Mouse (Mus musculus): ENCODE measurements at regions not wholly inside any gene's neighbourhood (a gene's known extent, or its start where the extent isn't known, plus 50 kb on each side); places are given as distances from the start of the nearest gene placed in this dataset.
A peak's percentile ranks its signal among the peaks of the same experiment; 100 is the strongest.
"Not testable (repeated sequence)": the region's sequence is repeated elsewhere in the genome, so short reads cannot be mapped to it uniquely, and the experiment has no call there.

DNA sequence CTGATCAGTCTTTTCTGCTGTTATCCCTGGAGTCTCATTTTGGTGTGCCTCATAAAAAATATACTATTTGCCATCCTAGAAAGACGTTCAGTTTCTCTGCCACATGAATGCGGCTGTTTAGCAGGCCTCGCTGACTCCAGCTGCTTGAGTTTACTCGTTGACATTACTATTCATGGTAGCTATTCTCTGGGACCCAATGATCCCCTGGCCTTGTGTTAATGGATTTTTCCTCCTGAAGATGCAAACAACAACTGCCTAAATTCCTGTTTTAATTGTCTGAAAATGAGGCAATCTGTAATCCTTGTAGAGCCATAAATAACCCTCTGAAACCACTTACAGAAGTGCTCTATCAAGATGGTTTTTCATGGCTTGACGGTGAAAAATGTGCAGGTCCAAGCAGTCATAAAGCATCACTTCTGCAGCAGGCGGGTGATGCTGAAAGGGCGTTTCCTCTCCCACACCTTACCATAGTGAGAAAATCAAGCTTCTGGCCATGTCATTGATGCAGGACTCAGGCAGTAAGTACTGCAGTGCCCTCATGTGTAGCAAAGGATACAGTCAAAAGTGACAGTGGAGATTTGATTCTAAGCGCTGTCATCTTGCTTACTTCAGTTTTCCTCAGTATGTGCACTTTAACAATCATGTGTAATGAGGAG, 419.7 kb upstream of the Lrp1b start:
- no peak for DNase-seq (ENCODE audit: low spot score in 2 of 2)

DNA sequence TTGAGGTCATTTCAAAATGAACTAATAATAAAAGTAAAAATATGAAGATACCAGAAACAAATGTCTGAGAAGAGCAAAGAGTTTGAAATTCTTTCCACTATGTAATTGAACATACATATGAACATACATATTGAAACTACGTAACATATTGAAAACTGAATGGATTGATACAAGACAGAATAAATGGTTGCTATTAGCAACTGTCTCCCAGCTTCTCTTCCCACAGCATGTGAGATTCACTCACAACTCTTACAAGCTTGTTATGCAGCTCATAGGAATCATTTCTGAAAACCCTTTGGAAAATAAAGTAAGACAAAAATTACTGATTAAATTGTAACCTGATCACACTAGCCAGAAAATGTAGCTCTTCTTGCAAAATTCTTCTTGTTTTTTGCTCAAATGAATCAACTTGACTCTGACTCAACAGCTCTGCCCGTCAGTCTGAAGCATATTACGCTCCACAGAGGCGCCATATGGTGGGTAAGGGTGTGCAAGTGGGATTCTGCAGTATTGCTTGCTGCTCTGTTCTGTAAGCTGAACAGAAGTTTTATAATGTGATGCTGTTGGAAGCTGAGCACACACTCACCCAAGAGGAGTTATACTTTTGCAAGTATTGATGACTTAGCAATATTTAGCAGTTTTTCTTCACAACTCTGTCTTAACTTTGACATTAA, 444.3 kb upstream of the Lrp1b start:
- DNase-seq (ENCODE audit: low spot score in 2 of 2): peak; percentile 58 to 71

DNA sequence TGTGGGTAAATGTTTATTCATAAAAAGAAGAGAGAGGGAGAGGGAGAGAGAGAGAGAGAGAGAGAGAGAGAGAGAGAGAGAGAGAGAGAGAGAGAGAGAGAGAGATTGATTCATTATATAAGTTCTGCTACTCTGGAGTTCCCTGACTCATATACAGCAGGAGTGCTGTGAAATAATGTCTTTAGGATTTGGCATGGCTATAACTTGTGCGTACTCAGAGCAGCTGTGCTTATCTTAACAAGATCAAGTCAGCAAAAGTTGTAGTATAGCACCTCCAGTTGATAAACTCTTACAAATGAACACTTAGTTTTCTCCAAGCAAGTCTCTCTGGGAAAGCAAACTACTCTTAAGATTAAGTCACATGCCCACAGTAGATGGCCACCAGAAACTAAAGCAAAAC, 435.3 kb upstream of the Kynu start:
- peak in 1 of 2 experiments; percentile 23 for DNase-seq (ENCODE audit: low spot score in 2 of 2)

DNA sequence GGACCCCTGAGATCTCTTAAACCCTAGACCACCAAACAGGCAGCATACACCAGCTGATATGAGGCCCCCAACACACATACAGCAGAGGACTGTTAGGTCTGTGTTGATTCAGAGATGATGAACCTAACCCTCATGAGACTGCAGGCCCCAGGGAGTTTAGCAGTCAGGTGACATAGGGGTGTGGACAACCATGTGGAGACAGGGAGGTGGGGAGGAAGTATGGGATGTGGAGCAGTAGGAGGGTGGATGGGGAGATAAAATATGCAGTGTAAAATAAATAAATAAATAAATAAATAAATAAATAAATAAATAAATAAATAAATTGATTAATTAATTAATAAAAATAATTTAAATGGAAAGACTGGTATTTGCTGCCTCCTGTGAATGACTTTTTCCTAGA, 401.6 kb upstream of the Kynu start:
- no peak for DNase-seq (ENCODE audit: low spot score in 2 of 2)

DNA sequence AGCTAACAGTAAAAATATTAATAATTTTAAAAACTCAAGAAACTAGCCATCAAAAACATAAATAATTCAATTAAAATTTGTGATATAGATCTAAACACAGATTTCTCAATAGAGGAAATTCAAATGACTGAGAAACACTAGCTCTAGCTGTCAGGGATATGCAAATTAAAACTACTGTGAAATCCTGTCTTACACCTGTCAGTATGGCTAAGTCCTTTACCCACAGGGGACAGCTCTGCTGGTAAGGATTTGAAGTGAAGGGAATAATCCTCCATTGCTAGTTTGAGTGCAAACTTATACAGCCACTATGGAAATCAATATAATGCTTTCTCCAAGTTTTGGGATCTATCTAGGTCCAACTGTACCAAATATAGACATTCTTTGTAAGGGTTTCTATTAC, 373.0 kb upstream of the Kynu start:
- no peak for DNase-seq (ENCODE audit: low spot score in 2 of 2)

DNA sequence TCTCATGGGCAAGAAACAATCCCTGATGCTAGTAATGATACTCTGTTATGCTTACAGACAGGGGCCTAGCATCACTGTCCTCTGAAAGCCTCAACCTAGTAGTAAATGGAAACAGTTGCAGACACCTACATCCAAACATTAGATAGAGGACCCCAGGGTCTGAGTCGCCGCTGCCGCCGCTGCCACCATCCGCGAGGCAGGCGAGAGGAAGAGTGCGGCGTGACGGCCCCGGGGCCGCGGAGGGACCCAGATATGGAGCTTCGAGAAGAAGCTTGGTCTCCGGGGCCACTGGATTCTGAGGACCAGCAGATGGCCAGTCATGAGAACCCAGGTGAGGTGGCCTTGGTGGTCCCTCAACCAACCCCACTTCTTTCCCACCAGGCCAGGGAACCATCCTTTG, 359.6 kb upstream of the Kynu start:
- DNase-seq (ENCODE audit: low spot score in 2 of 2): not testable (repeated sequence)

DNA sequence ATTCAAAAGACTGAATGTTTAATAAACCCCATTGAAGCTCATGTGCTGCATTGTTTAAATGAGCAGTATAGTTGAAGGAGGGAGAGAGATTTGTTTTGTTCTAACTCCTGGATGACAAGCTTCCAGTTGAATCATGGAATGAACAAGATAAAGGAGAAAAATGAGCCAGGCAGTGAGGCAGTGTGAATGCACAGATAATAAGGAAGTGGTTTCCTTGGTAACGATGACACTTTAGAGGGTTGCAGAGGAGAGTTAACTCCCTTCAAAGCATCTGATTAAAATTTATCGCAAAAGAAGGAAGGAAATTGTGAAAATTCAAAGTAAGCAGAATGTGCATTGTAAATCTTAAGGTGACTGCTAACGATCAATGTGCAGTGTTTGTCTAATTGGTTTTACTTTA, 346.9 kb upstream of the Kynu start:
- DNase-seq (ENCODE audit: low spot score in 2 of 2): peak in 1 of 2 experiments; percentile 2

DNA sequence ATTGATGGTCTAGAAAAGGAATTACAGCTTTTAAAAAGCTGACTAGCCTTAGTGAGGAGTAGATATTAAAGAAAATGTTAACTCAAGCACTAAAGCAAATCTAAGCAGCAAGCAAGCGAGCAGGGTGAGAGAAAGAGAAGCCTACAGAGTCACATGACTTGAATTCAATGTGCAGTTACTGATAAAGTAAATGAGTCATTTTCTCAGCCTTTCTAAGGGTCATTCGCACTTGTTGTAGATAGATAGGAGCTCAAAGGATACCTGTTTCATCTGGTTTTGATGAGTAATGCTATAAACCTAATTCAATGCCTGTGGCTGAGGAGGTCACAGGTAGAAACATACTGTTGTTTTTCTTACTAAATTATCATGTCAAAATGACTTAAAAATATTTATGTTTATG, 341.2 kb upstream of the Kynu start:
- DNase-seq (ENCODE audit: low spot score in 2 of 2): no peak

DNA sequence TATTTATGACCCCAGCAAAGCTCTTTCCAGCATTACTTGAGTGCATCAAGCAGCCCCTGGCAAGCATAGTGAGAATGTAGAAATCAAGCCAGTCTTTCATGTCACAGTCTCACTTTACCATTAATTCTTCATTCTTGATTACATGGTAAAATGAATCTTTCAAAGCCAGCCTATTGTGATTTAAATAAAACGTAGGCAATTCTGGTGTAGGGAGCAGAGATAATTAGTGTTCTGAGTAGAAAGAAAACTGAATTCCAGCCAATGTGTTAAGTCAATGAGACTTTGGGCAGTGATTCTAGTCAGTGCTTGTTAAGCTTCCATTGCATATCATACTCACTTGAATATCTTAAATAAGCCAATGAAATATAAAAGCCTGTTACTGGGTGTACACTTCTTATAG, 338.0 kb upstream of the Kynu start:
- no peak for DNase-seq (ENCODE audit: low spot score in 2 of 2)

DNA sequence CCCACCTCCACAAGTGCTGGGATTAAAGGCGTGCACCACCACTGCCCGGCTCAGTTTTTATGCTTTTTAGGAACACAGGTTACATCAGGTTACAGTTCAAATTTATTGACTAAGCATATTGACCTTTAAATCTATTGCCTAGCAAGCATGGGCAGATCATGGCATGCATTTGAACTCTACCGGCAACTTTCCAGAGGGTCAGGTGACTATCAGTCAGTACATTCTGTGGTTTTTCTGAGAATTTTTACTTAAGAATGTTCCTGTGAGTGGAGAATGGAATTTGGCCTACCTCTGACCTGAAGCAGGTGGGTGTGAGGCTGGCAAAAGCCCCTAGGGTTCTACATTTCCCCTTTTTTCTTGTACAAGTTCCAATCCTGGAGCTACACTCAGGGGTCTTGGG, 332.4 kb upstream of the Kynu start:
- no peak for DNase-seq (ENCODE audit: low spot score in 2 of 2)

DNA sequence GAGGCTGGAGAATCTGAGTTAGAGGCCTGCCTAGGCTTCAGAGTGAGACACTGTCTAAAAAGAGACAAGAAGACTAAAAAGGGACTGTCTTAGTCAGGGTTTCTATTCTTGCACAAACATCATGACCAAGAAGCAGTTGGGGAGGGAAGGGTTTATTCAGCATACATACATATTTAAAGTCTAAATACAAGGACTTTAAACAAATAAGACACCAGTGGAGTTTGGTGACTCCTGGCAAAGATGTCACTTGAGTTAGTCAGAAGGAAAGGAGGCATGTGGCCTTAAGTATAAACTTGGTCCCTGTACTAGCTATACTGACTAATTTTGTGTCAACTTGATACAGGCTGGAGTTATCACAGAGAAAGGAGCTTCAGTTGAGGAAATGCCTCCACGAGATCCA, 330.4 kb upstream of the Kynu start:
- not testable (repeated sequence) for DNase-seq (ENCODE audit: low spot score in 2 of 2)

DNA sequence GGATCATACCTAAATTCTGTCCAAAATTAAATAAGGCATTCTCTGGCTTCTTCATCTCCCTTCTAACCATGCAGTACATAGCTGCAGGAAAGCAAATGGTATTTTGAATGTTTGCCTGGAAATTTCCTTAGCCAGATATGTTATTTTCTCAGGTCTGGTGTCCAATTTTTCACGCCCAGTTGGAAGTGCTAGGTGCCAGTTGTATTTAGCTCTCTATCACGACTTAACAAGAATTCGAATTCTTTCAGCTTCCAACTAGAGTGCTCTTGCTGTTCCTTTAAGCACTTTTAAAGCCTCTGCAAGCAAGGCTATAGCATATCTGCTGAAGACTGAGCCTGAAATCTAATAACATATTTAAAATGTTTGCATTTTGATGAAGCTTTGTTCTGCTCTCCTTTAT, 308.3 kb upstream of the Kynu start:
- no peak for DNase-seq (ENCODE audit: low spot score in 2 of 2)

DNA sequence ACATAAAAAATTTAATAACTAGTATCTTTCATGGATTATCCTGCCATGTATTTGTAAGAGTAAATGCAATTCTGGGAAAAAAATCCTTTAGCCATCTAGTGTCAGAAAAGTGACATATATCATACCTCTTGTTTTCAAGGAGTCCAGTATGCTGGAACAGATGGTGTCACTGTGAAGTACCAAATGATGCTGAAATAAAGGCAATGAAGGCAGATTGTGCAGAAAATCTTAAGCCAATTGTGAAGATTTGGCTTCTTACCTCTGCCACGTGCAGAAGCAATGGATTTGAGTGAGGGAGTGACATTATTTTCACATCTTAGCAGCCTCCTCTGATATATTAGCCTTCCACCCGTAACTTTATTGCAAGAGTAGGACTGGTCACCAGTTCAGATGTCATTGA, 306.5 kb upstream of the Kynu start:
- no peak for DNase-seq (ENCODE audit: low spot score in 2 of 2)

DNA sequence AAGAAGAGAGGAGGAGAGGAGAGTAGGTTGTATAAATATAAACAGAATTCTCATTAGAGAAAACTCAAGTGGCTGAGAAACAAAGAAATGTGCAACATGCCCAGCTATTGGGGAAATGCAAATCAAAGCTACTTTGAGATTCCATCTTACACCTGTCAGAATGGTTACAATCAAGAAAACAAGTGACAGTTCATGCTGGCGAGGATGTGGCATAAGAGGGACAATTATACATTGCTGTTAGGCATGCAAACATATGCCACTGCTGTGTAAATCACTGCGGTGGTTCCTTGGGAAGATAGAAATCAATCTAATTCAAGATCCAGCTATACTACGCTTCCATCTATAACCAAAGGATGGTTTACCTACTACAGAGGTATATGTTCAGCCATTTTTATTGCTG, 300.4 kb upstream of the Kynu start:
- no peak for DNase-seq (ENCODE audit: low spot score in 2 of 2)

DNA sequence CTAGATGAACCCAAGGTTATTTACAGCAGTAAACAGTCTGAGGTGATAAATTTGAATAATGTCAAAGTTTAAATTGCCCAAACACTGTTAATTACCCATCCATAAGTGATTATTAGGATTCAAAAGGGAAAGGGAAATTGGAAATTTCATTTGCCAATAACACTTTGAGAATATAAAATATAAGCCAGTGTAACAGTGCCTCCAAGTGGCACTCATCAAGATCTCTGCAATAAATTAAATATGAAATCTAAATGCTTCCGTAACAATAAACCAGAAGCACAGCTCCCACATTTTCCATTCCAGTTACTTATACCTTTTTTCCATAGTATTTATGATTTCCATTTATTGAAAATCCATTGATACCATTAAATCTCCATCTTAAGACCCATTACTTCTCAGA, 284.3 kb upstream of the Kynu start:
- no peak for DNase-seq (ENCODE audit: low spot score in 2 of 2)

DNA sequence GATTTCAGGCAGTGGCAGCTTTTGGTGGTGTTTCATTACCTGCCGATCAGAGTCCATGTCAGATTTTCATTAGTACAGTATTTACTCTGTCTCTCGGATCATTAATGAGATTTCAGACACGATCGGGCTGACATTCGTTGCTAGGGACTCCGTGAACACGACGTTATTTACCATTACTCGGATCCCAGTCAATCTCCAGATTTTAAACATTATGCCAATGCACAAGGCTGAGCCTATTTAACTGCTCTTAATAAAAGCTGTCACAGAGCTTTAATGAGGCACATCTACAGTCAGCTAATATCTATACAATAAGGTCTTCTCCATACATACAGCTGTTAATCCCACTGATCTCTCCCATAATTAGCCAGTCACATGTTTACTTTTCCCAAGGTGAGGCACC, 283.0 kb upstream of the Kynu start:
- no peak for DNase-seq (ENCODE audit: low spot score in 2 of 2)

DNA sequence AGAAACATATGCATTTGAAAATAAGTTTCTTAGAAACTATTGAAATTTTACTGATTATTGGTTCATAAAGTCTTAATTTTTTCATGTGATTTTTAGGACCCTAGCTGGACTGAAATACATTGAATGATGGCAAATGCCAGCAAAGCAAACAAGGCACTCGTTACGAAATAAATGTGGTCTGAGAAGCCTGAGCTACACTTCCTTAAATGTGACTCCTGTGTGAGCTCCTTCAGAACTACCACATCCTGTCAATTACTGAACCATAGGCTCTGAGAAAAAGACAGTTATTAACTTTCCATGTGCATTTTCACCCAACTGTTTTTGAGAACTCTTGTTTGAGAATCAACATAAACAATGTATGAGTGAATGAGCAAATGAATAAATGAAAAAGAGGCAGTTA, 281.1 kb upstream of the Kynu start:
- no peak for DNase-seq (ENCODE audit: low spot score in 2 of 2)

DNA sequence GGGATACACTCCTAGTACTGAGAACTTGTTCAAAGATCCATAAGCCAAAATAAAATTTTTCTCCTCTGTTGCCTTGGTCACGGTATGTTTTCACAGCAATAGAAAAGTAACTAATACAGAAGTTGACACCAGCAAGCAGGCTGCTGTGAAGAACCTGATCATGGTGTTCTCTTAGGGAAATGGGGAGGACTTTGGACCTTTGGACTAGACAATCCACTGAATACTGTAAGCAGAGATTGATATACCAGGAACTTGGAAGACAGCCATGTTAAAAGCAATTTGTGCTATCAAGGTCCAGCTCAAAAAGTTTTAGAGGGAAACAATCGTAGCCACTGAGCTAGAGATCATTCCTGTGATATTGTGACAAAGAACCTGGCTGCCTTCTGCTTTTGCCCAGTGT, 259.3 kb upstream of the Kynu start:
- no peak for DNase-seq (ENCODE audit: low spot score in 2 of 2)

DNA sequence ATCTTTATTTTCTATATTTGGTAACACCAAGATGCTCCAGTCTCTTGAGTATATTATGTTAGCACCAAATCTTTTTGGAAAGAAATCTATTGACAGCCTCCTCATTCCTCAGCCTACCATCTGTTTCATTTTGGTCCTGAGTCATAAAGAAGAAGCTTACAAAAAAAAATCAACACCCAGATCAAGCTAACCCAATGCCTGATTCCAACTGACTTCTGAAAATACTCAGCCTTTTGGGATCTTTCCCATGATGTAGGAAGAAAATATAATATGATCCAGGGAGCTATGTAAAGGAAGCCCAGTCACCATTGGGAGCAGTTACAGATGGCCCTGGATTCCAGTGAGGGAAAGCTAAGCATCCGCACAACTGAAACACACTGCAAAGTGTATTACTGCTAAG, 231.3 kb upstream of the Kynu start:
- peak in 1 of 2 experiments; percentile 48 for DNase-seq (ENCODE audit: low spot score in 2 of 2)

DNA sequence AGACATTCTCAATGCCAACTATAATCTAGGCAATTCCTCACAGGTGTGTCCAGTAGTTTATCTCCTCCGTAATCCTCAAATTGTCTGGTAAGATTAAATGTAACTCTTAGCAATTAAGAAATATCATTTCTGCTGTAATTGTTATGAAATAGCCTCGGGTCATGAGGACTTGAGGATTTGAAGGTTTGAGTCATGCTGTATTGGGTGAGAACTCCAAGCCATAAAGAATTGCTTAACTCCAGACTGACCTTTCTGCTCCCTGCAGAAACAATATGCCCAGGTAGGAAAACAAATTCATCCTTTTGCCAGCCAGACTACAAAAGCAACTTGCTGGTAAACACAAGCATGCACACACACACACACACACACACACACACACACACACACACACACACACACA, 190.8 kb upstream of the Kynu start:
- no peak for DNase-seq (ENCODE audit: low spot score in 2 of 2)

DNA sequence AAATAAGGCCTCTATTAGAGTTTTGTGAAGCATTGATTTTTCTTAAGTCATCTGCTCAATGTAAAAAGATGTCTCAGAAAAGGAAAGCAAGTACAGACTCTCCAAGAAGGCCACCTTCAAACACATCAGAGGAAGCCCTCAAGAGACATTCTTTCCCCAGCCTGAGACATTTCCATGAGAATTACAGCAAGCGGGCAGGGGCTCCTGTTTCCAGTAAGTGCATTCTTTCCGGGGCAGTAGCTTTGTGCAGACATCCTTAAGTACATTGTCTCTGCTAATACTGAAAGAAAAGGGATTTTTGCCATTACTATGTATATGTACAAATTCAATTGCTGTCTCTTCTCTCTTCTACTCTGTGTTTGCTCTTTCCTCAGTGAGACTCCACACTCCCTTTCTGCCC, 189.3 kb upstream of the Kynu start:
- no peak for DNase-seq (ENCODE audit: low spot score in 2 of 2)

DNA sequence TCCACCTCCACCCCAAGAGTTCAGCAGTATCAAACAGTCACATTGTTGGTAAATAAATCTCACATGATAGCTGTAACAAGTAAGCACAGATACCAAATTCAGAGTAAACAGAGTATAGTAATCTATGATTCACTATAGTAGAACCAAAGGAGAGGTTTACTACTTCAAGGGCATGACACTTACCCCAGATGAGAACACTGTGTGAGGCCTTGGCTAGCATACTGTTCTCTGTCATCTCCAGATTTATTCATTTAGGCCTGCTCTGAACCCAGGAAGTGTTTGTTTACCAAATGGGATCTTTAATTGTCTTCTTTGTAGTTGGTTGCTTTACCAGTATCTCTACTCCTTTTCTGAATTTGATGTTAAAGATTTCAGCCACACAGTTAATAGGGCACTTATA, 151.8 kb upstream of the Kynu start:
- DNase-seq (ENCODE audit: low spot score in 2 of 2): no peak

DNA sequence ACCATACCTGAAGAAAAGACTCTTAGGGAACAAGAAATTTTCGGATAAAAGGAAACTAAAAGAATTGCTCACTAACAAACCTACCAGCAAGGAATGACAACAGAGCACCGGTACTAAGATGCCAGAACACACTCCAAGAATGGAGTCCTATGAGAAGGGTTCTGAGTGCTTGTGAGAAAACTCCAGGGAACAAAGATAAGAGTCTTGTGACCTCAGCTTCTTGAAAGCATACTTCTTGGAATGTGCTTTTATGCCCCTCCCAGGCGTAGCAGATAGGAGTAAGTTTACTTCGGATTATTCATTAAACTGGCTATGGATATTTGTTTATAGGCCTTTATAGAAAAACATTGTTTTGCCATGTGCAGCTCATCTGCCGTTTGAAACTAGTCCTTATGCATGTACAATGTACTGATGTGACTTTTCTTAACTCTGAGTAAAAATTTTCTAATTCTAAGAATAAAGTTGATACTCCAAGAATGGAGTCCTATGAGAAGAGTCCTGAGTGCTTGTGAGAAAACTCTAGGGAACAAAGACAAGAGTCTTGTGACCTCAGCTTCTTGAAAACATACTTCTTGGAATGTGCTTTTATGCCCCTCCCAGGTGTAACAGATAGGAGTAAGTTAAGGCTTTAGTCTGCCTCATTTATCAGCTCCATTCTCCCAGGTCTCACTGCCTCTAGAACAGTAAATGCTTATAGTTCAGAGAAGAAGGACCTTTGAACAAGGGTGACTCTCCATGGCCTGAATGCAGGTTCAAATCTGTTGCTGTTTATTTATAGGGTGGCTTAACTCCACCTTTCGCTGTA, 150.8 kb upstream of the Kynu start:
- no peak for DNase-seq (ENCODE audit: low spot score in 2 of 2)

Data from frontal cortex, postnatal 36 days (tissue).